Mouse (Mus musculus): ENCODE results near the gene Phb. TPM values are rescaled to one million over a fixed set of nuclear protein-coding genes. Genes with fewer than 3 reads are reported as not detected.

Gene Phb
- 52.8 and 56.7 TPM in 2 replicates for polyA plus RNA-seq (2012; rRNA removed)

DNA sequence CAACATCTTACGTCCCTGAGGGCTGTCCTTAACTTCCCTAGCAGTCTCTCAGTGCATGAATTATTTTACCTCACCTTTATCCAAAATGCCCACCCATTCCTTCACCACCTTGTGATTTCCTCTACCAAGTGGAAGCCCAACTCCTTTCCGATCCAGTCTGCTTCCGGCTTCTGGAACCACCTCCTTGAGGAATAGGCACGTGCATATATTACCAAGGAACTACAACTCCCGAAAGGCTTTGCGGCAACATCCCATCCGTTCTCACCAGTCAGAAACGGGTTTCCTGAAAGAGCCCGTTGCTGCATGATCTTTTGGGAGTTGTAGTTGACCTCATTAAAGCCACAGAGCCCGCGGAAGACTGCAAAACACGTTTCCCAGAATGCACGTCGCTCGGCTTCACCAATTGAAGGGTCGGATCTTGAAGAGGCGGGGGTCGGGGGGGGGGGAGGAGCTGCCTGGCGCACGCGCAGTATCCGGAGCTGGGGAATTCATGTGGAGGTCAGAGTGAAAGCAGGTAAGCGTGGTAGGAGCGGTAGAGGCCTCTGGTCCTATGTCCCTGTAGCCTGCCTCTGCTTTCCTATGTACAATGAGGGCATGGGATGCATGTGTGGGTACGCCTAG lies at the start of gene Phb:
Phb (plus strand) TSS at position 429 of the 621 bp plus-strand sequence.

DNA sequence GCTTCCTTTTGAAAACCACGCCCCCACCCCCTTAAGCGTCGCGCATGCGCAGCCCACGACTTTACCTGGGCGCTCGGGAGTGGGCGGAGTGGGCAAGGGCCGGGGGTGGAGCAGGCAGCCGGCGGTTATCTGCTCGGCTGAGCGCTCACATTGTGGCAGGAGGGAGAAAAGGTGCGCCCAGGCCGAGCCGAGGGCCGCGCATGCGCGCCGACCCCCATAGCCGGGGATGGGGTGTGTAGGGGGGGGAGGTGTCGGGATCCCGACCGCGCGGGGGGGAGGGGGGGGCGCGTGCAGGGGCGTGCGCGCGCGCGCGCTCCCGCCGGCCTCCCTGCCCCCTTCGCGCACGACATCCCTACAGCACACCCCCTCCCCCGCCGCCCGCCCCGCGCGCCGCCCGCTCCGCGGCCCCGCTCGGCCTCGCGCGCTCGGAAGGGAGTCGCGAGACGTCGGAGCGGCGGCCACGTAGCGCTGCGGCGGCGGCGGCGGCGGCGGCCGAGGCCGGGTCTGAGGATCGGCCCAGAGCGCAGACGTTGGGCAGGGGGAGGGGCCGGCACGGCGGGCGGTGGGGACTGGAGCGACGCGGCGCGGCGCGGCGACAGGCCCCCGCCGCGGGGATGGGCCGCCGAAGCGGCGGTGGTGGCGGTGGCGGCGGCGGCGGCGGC lies 45.9 kb downstream of the Phb start, which contains the start of gene Zfp652:
Zfp652 (plus strand) TSS at position 111 of the 662 bp plus-strand sequence.

DNA sequence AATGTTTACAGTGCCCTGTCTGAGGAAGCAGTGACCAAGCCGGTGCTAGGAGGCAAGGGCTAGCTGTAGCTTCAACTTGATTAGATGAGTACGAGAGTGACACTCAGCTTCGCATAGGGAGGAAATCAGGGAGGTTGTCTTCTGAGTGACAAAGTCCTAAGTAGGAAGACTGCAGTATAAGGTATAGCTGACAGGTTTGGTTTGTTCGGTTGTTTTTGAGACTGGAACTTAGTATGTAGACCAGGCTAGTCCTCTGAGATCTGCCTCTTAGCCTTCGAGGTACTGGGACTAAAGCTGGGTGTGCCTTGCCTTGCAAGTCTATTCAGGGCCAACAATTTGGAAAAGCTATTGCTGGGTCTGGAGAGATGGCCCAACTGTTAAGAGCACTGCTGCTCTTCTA lies 56.5 kb downstream of the Phb start, which contains the start of gene B130006D01Rik:
B130006D01Rik (plus strand) TSS at position 301 of the 400 bp plus-strand sequence.

Other genes starting within 250 kb of the Phb start
- 1.6 and 2.4 TPM in 2 replicates for gene Nxph3, start 152.4 kb upstream of the Phb start, polyA plus RNA-seq (2012; rRNA removed)
- 3.1 and 3.4 TPM in 2 replicates for gene Ngfr, start 79.2 kb upstream of the Phb start, polyA plus RNA-seq (2012; rRNA removed)
- gene Zfp652, start 45.7 kb downstream of the Phb start, polyA plus RNA-seq (2012; rRNA removed) = 8.0 and 8.2 TPM in 2 replicates
- gene B130006D01Rik, start 56.6 kb downstream of the Phb start, polyA plus RNA-seq (2012; rRNA removed) = not detected in 2 replicates
- gene Phospho1, start 157.5 kb downstream of the Phb start, polyA plus RNA-seq (2012; rRNA removed) = 53.5 and 93.0 TPM in 2 replicates
- 0.31 and 0.52 TPM in 2 replicates for gene Gngt2, start 170.3 kb downstream of the Phb start, polyA plus RNA-seq (2012; rRNA removed)
- gene Abi3, start 175.5 kb downstream of the Phb start, polyA plus RNA-seq (2012; rRNA removed) = 13.6 and 14.7 TPM in 2 replicates
- gene B4galnt2, start 247.9 kb downstream of the Phb start, polyA plus RNA-seq (2012; rRNA removed) = 0.95 and 1.1 TPM in 2 replicates

All from stomach, adult 2 months (tissue).